Mouse (Mus musculus) kidney, embryonic 16.5 days (tissue): ENCODE data around the gene D17H6S53E. TPM values are rescaled to one million over a fixed set of nuclear protein-coding genes. Genes with fewer than 3 reads are reported as not detected.

Experiments
- ATAC-seq: fragments of 200-750 bp; cut with Nextera tagmentation; 2 replicates; pipeline ENCODE4 v1.8.0; 2017; ENCODE audit warnings: moderate TSS enrichment; ENCODE audit not compliant: low FRiP score, low TSS enrichment
- H3K27ac ChIP-seq: fragments of 300-500 bp; sonication (generic); 2 replicates; pipeline ENCODE4 v1.5.1; 2014; ENCODE audit warnings: low read length
- H3K27me3 ChIP-seq: fragments of 300-500 bp; sonication (generic); 2 replicates; pipeline ENCODE4 v1.6.1; 2014; ENCODE audit warnings: low read length, control low read depth, mixed read lengths; ENCODE audit not compliant: insufficient read depth
- H3K36me3 ChIP-seq: fragments of 300-500 bp; sonication (generic); 2 replicates; pipeline ENCODE4 v1.6.1; 2014; ENCODE audit warnings: low read length, control low read depth, mixed read lengths; ENCODE audit not compliant: insufficient read depth
- H3K4me1 ChIP-seq: fragments of 300-500 bp; sonication (generic); 2 replicates; pipeline ENCODE4 v1.6.1; 2014; ENCODE audit warnings: low read length, control low read depth, mixed read lengths; ENCODE audit not compliant: insufficient read depth
- H3K4me2 ChIP-seq: fragments of 300-500 bp; sonication (generic); replicated peaks from 2 replicates; pipeline ENCODE4 v1.6.1; 2014; ENCODE audit warnings: low read depth, low read length
- H3K4me3 ChIP-seq: fragments of 300-500 bp; sonication (generic); 2 replicates; pipeline ENCODE4 v1.5.1; 2014; ENCODE audit warnings: mild to moderate bottlenecking, low read length
- H3K9ac ChIP-seq: fragments of 300-500 bp; sonication (generic); replicated peaks from 2 replicates; pipeline ENCODE4 v1.6.1; 2014; ENCODE audit warnings: low read length
- H3K9me3 ChIP-seq: fragments of 300-500 bp; sonication (generic); 2 replicates; pipeline ENCODE4 v1.6.1; 2016; ENCODE audit warnings: low read length, control low read depth
- WGBS: fragments of 180-500 bp; shearing (Covaris S2); extraction: QIAGEN DNeasy Blood & Tissue Kit; methylation state at CpG from one replicate; pipeline ENCODE4 v1.1.7; 2014; 5-methylcytosine and 5-hydroxymethylcytosine counted together
- polyA plus RNA-seq: library from polyadenylated mRNA; unstranded; fragments of >200 nt; fragmentation: Nextera tagmentation; extraction: Ambion mirVana; gene quantifications from 2 replicates; pipeline ENCODE4 v1.2.1, GENCODE M21; 2015

Gene D17H6S53E
- polyA plus RNA-seq, 1 experiment from 2014 or later: 8.5 TPM

- Histone ChIP-seq H3K4me3 (no peak overlapping the region), H3K27me3 (no peaks in the 10 kb centered on the region), H3K9me3 (no peaks in the 10 kb centered on the region), H3K4me2 (no peak overlapping the region), H3K9ac (0 out of 2 replicates have a peak overlapping the region, but pooled peaks have one; percentile 32), H3K27ac (peak overlapping the region; percentile 69; the same call in 1 of the 2 replicates), H3K36me3 (no peaks in the 10 kb centered on the region), H3K4me1 (no peaks in the 10 kb centered on the region)
- 64% methylated on average over 8 of the region's 8 CpGs for WGBS
- ATAC-seq: no peak
Observed at GRCm38 (mm10) chr17:35174201-35174977, 48.2 kb downstream of the D17H6S53E start.

DNA sequence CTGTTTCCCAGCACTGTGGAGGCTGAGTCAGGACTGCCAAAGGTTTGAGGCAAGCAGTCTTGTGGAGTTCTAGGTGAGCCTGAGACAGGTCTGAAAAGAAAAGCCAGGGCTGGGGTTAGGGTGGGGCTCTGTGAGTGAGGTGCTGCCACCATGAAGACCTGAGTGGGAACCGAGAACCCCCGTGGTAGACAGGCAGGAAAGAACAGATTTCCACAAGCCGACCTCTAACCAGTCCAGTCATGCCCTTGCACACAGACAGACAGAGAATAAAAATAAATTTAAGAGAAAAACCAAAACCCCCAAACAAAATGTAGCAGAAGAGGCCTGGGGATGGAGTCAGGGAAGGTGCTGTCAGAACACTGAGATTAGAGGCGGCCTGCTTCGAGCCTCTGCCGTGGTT is 49.2 kb downstream of the D17H6S53E start:
- Histone ChIP-seq H3K36me3 (no peaks in the 10 kb centered on the region), H3K27ac (no peak overlapping the region), H3K4me3 (no peak overlapping the region), H3K9me3 (no peaks in the 10 kb centered on the region), H3K9ac (no peak overlapping the region), H3K27me3 (no peaks in the 10 kb centered on the region), H3K4me2 (no peak overlapping the region), H3K4me1 (no peaks in the 10 kb centered on the region)
- ATAC-seq: no peak
- 68% methylated on average over 6 of the region's 6 CpGs for WGBS

DNA sequence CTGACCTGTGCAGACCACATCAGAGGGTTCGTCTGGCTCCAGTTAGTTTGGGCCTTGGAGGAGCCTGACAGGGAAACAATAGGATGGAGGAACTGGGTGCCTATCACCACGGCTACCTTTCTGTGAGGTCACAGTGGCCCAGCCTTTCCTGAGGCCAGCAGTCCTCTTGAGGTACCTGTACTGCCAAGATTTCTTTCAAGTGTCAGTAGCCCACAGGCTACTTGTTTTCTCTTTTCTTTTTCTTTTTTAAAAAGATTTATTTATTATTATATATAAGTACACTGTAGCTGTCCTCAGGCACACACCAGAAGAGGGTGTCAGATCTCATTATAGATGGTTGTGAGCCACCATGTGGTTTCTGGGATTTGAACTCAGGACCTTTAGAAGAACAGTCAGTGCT is 49.8 kb downstream of the D17H6S53E start, which contains the start of gene Aif1:
Gene Aif1, minus strand, starts transcription at position 101 of the 400 bp plus-strand sequence.
- H3K27me3 ChIP-seq: no peaks in the 10 kb centered on the region
- H3K4me1 ChIP-seq: no peaks in the 10 kb centered on the region
- no peaks in the 10 kb centered on the region for H3K9me3 ChIP-seq
- H3K36me3 ChIP-seq: no peaks in the 10 kb centered on the region
- H3K4me3 ChIP-seq: no peak within 1 kb of the TSS
- 68% methylated on average over 2 of the region's 2 CpGs for WGBS
- no peak for ATAC-seq
- H3K9ac ChIP-seq: no peak within 1 kb of the TSS
- no peak within 1 kb of the TSS for H3K4me2 ChIP-seq
- no peak within 1 kb of the TSS for H3K27ac ChIP-seq

Other genes starting within 250 kb of the D17H6S53E start
- gene Zbtb12, start 246.9 kb upstream of the D17H6S53E start, polyA plus RNA-seq: 3.5 and 4.3 TPM in 2 replicates
- not detected in 2 replicates for gene Gm20547, start 244.3 kb upstream of the D17H6S53E start, polyA plus RNA-seq
- 4.6 and 5.7 TPM in 2 replicates for gene C2, start 228.1 kb upstream of the D17H6S53E start, polyA plus RNA-seq
- 89.9 and 92.8 TPM in 2 replicates for gene Ehmt2, start 227.9 kb upstream of the D17H6S53E start, polyA plus RNA-seq
- gene Slc44a4, start 211.9 kb upstream of the D17H6S53E start, polyA plus RNA-seq: 17.9 and 18.9 TPM in 2 replicates
- 50.0 and 54.1 TPM in 2 replicates for gene Neu1, start 195.1 kb upstream of the D17H6S53E start, polyA plus RNA-seq
- 0.76 and 0.80 TPM in 2 replicates for gene Hspa1b, start 167.1 kb upstream of the D17H6S53E start, polyA plus RNA-seq
- gene Gm20481, start 156.5 kb upstream of the D17H6S53E start, polyA plus RNA-seq: not detected in 2 replicates
- gene Hspa1a, start 154.2 kb upstream of the D17H6S53E start, polyA plus RNA-seq: 11.2 and 13.4 TPM in 2 replicates
- 1.0 and 1.3 TPM in 2 replicates for gene Hspa1l, start 153.7 kb upstream of the D17H6S53E start, polyA plus RNA-seq
- gene Lsm2, start 144.5 kb upstream of the D17H6S53E start, polyA plus RNA-seq: 206 and 230 TPM in 2 replicates
- gene Vars, start 125.4 kb upstream of the D17H6S53E start, polyA plus RNA-seq: 132 and 137 TPM in 2 replicates
- 0.21 and 0.31 TPM in 2 replicates for gene Vwa7, start 109.8 kb upstream of the D17H6S53E start, polyA plus RNA-seq
- gene Sapcd1, start 98.4 kb upstream of the D17H6S53E start, polyA plus RNA-seq: 5.7 and 7.1 TPM in 2 replicates
- gene Msh5, start 79.6 kb upstream of the D17H6S53E start, polyA plus RNA-seq: 4.5 and 6.9 TPM in 2 replicates
- gene Clic1, start 76.4 kb upstream of the D17H6S53E start, polyA plus RNA-seq: 341 and 345 TPM in 2 replicates
- gene Ddah2, start 67.3 kb upstream of the D17H6S53E start, polyA plus RNA-seq: 375 and 376 TPM in 2 replicates
- gene Ly6g6c, start 61.0 kb upstream of the D17H6S53E start, polyA plus RNA-seq: not detected in 2 replicates
- 0.49 and 0.52 TPM in 2 replicates for gene Mpig6b, start 60.2 kb upstream of the D17H6S53E start, polyA plus RNA-seq
- 1.1 and 2.0 TPM in 2 replicates for gene Ly6g6e, start 49.5 kb upstream of the D17H6S53E start, polyA plus RNA-seq
- gene Ly6g6d, start 48.3 kb upstream of the D17H6S53E start, polyA plus RNA-seq: 4.4 and 4.6 TPM in 2 replicates
- gene Ly6g6f, start 40.8 kb upstream of the D17H6S53E start, polyA plus RNA-seq: 0.26 TPM in 1 of 2 replicates, not detected in the other
- 115 and 118 TPM in 2 replicates for gene Abhd16a, start 37.1 kb upstream of the D17H6S53E start, polyA plus RNA-seq
- gene Ly6g5c, start 18.1 kb upstream of the D17H6S53E start, polyA plus RNA-seq: not detected in 2 replicates
- gene Ly6g5b, start 10.9 kb upstream of the D17H6S53E start, polyA plus RNA-seq: 0.89 and 1.5 TPM in 2 replicates
- 22.3 and 23.7 TPM in 2 replicates for gene Gpank1, start 4.9 kb upstream of the D17H6S53E start, polyA plus RNA-seq
- 293 and 308 TPM in 2 replicates for gene Csnk2b, start 4.3 kb upstream of the D17H6S53E start, polyA plus RNA-seq
- gene Apom, start 5.7 kb downstream of the D17H6S53E start, polyA plus RNA-seq: 22.2 and 27.5 TPM in 2 replicates
- gene Bag6, start 8.8 kb downstream of the D17H6S53E start, polyA plus RNA-seq: 56.4 TPM in 2 replicates
- 166 and 215 TPM in 2 replicates for gene Prrc2a, start 38.5 kb downstream of the D17H6S53E start, polyA plus RNA-seq
- 8.3 and 9.2 TPM in 2 replicates for gene Aif1, start 49.7 kb downstream of the D17H6S53E start, polyA plus RNA-seq
- gene Lst1, start 62.1 kb downstream of the D17H6S53E start, polyA plus RNA-seq: 10.7 and 12.8 TPM in 2 replicates
- 0.66 and 1.2 TPM in 2 replicates for gene Ltb, start 68.1 kb downstream of the D17H6S53E start, polyA plus RNA-seq
- 0.15 and 0.28 TPM in 2 replicates for gene Tnf, start 75.6 kb downstream of the D17H6S53E start, polyA plus RNA-seq
- gene Lta, start 79.0 kb downstream of the D17H6S53E start, polyA plus RNA-seq: 0.13 TPM in 1 of 2 replicates, not detected in the other
- 0.56 and 0.62 TPM in 2 replicates for gene Gm16181, start 94.5 kb downstream of the D17H6S53E start, polyA plus RNA-seq
- 5.8 and 8.5 TPM in 2 replicates for gene Atp6v1g2, start 107.3 kb downstream of the D17H6S53E start, polyA plus RNA-seq
- 11.6 TPM in 2 replicates for gene Nfkbil1, start 109.4 kb downstream of the D17H6S53E start, polyA plus RNA-seq
- gene Ddx39b, start 115.4 kb downstream of the D17H6S53E start, polyA plus RNA-seq: 553 and 556 TPM in 2 replicates
- 73.6 and 87.2 TPM in 2 replicates for gene H2-D1, start 136.4 kb downstream of the D17H6S53E start, polyA plus RNA-seq
- not detected in 2 replicates for gene H2-Q1, start 194.0 kb downstream of the D17H6S53E start, polyA plus RNA-seq
- 0.42 and 0.82 TPM in 2 replicates for gene H2-Q2, start 215.9 kb downstream of the D17H6S53E start, polyA plus RNA-seq